Mouse (Mus musculus) kidney, adult 2 months (tissue): ENCODE results near the gene Ahnak2.

Experiments used
- CTCF ChIP-seq: fragments of 200-500 bp; conservative IDR thresholded peaks from 2 replicates; pipeline ENCODE4 v1.5.1; 2011; ENCODE audit warnings: low read depth, mild to moderate bottlenecking, control low read depth, low read length, moderate library complexity, mixed read lengths; ENCODE audit not compliant: insufficient read depth, insufficient read length
- POLR2A ChIP-seq: fragments of 200-500 bp; IDR thresholded peaks from one replicate; pipeline ENCODE4 v1.6.1; 2011; ENCODE audit warnings: low read depth, low read length, control low read depth

GRCm38 (mm10) chr12:112796551-112797510, 5.6 kb downstream of the Ahnak2 start:
- TF ChIP-seq CTCF = no peak
- no peak for TF ChIP-seq POLR2A
